9 mouse cellular contexts compared by ENCODE assay signal in genomic region chr5:120194309-120194941, GRCm38 (mm10).
A peak's percentile ranks its signal among the peaks of the same experiment; 100 is the strongest.
DNase-seq lines count a peak whose midpoint lies in the region; ATAC-seq lines count a peak whose summit lies in the region.
"Had no signal": no experiment of that assay in that cellular context is flagged by ENCODE, and none has a peak within 500 bp of the region (broad histone marks: within the 10 kb centered on the region; RNA-seq: fewer than 3 reads in every experiment).

No protein-coding gene starts in this region.

- DNase-seq in cerebellum, postnatal 14 days = peak; percentile 55 to 59
- DNase-seq in lung, postnatal 10 days = peak; percentile 30
- DNase-seq in lung, adult 18-20 months = no peak
- DNase-seq in layer of hippocampus, postnatal 10 days (ENCODE audit: low spot score in 2 of 2) = peak; percentile 47 to 57
- peak; percentile 36 to 65 for DNase-seq in right cerebral cortex, adult 2 months (ENCODE audit: low spot score in 2 of 2)
- DNase-seq in urinary bladder, postnatal 36 days (ENCODE audit: low spot score in 2 of 2) = no peak
- no peak for DNase-seq in spleen, postnatal 10 days (ENCODE audit: low spot score in 2 of 2)
- DNase-seq: thymus, adult 2 months had no signal

- no peak for ATAC-seq in cerebellum, adult (ENCODE audit: insufficient number of reproducible peaks, low FRiP score, low TSS enrichment)

Comparison
In these comparisons a context has a peak if more than half of its experiments do, and no peak if none do; other contexts are left out.
1. DNase-seq: peak in cerebellum, postnatal 14 days (2 of 2), lung, postnatal 10 days (single experiment), layer of hippocampus, postnatal 10 days (2 of 2) and right cerebral cortex, adult 2 months (2 of 2); none in lung, adult 18-20 months (0 of 2), urinary bladder, postnatal 36 days (0 of 2) and spleen, postnatal 10 days (0 of 2).